Mouse (Mus musculus): ENCODE data around the gene Mrpl23. TPM values are rescaled to one million over a fixed set of nuclear protein-coding genes. Genes with fewer than 3 reads are reported as not detected.

Mrpl23 gene
- polyA plus RNA-seq, 1 experiment from 2014 or later, result 20.3 TPM

GRCm38 (mm10) chr7:142588282-142588941, 55.9 kb downstream of the Mrpl23 start:
- DNase-seq (no peak), ATAC-seq (ENCODE audit: insufficient read depth) (peak; percentile 28; the same call in 1 of the 2 replicates)
- Histone ChIP-seq H3K4me3 (ENCODE audit: low read depth, low read length) (no peak overlapping the region), H3K27ac (ENCODE audit: low read depth) (no peak overlapping the region), H3K9ac (no peak overlapping the region), H3K27me3 (ENCODE audit: insufficient read depth, low read length) (no peaks in the 10 kb centered on the region), H3K4me1 (ENCODE audit: insufficient read depth) (no peaks in the 10 kb centered on the region; the same call in 1 of the 2 replicates), H3K9me3 (ENCODE audit: low read depth, low read length) (no peaks in the 10 kb centered on the region), H3K4me2 (no peak overlapping the region), H3K36me3 (ENCODE audit: insufficient read depth) (no peaks in the 10 kb centered on the region)
- WGBS, result 44% methylated on average over 9 of the region's 9 CpGs
- no peak for TF ChIP-seq CTCF (IDR thresholded peaks at IDR 0.05; ENCODE audit: low read depth)

MicroRNAs within 50 kb of the gene (microRNA counts, 519-probe panel; counts per million panel counts)
- microRNA mmu-miR-675-3p, result 2,209 counts per million, percentile 31 among the panel's probes with 10 or more counts
- 1,980 counts per million, percentile 20 among the panel's probes with 10 or more counts for microRNA mmu-miR-675-5p

Small RNA genes within 50 kb of the gene (microRNA-seq; reads per million reads assigned to microRNA genes)
- 104 reads per million, percentile 49 among the genes with 10 or more reads in this experiment for gene Mir675 (ENCODE audit: borderline number of aligned reads)

Other genes with a start within 250 kb of the Mrpl23 start
- not detected in 2 replicates for gene Krtap5-1, start 235.6 kb upstream of the Mrpl23 start, polyA plus RNA-seq (2014; fragmentation: Nextera tagmentation; extraction: Ambion mirVana)
- gene Krtap5-4, start 229.1 kb upstream of the Mrpl23 start, polyA plus RNA-seq (2014; fragmentation: Nextera tagmentation; extraction: Ambion mirVana), result not detected in 2 replicates
- gene Ifitm10, start 158.9 kb upstream of the Mrpl23 start, polyA plus RNA-seq (2014; fragmentation: Nextera tagmentation; extraction: Ambion mirVana), result 3.4 and 4.0 TPM in 2 replicates
- 3.0 TPM in 1 of 2 replicates, not detected in the other for gene Gm49369, start 150.0 kb upstream of the Mrpl23 start, polyA plus RNA-seq (2014; fragmentation: Nextera tagmentation; extraction: Ambion mirVana)
- 239 and 240 TPM in 2 replicates for gene Ctsd, start 144.6 kb upstream of the Mrpl23 start, polyA plus RNA-seq (2014; fragmentation: Nextera tagmentation; extraction: Ambion mirVana)
- gene Syt8, start 97.8 kb upstream of the Mrpl23 start, polyA plus RNA-seq (2014; fragmentation: Nextera tagmentation; extraction: Ambion mirVana), result not detected in 2 replicates
- gene Tnni2, start 90.9 kb upstream of the Mrpl23 start, polyA plus RNA-seq (2014; fragmentation: Nextera tagmentation; extraction: Ambion mirVana), result 0.86 and 1.6 TPM in 2 replicates
- 98.0 and 99.6 TPM in 2 replicates for gene Lsp1, start 71.9 kb upstream of the Mrpl23 start, polyA plus RNA-seq (2014; fragmentation: Nextera tagmentation; extraction: Ambion mirVana)
- gene Tnnt3, start 33.9 kb upstream of the Mrpl23 start, polyA plus RNA-seq (2014; fragmentation: Nextera tagmentation; extraction: Ambion mirVana), result 1.5 and 2.5 TPM in 2 replicates
- gene Igf2, start 134.1 kb downstream of the Mrpl23 start, polyA plus RNA-seq (2014; fragmentation: Nextera tagmentation; extraction: Ambion mirVana), result 437 and 452 TPM in 2 replicates
- gene Gm49394, start 137.3 kb downstream of the Mrpl23 start, polyA plus RNA-seq (2014; fragmentation: Nextera tagmentation; extraction: Ambion mirVana), result not detected in 2 replicates
- not detected in 2 replicates for gene Ins2, start 210.7 kb downstream of the Mrpl23 start, polyA plus RNA-seq (2014; fragmentation: Nextera tagmentation; extraction: Ambion mirVana)